Mouse (Mus musculus): Measurements from ENCODE around the gene Homer3.

Homer3 gene

DNA sequence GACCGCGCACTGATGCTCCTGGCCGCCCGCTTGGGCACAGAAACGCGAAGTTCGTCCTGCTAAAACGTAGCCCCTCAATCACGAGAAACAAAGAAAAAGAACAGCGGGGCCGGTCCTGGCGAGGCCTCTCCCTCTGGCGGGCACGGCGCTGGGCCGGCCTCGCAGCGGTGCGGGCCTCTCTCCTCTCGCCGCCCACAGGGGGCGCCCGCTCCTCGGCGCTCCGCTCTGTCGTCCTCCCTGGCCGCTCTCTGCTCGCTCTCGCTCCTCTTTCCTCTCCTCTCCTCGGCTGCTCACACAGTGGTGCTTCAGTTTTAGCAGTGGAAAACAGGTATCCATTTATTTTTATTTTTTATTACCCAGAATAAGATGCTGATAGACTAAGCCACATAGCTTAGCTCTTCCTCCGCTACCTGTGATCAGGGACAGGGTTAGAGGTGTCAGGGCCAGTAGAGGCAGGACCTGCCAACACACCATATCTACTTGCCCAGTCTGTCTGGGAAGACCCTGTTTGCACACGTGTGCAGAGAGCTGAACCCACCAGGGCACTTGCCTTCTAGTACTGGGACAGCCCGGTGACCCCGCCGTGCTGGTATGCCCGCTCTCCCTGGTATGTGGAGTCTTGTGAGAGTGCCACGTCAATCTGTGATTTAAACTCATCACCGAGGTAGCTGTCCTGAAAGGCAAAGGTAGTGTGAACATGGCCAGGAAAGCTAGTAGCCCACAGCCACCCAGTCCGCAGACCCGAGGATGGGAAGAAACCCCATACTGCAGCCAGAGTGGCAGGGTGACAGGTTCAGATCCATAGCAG, 49.6 kb downstream of the Homer3 start:
- DNase-seq (ENCODE audit: low read depth, low spot score): no peak

DNA sequence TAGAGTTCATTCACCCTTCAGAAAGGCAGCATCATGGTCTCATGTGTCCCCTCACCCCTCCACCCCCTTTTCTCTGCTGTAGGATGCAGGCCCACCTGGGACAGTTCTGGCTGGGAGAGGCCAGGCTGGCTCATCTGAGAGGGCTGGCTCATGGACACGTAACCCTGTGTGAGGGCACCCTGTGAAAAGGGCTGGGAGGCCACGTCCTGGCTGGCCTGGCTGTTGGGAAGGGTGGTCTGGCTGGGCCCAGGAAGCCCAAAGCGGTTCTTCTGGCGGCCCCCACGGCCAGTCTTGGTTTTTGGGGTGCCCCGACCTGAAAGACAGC, 50.2 kb downstream of the Homer3 start:
- DNase-seq (ENCODE audit: low read depth, low spot score): no peak

DNA sequence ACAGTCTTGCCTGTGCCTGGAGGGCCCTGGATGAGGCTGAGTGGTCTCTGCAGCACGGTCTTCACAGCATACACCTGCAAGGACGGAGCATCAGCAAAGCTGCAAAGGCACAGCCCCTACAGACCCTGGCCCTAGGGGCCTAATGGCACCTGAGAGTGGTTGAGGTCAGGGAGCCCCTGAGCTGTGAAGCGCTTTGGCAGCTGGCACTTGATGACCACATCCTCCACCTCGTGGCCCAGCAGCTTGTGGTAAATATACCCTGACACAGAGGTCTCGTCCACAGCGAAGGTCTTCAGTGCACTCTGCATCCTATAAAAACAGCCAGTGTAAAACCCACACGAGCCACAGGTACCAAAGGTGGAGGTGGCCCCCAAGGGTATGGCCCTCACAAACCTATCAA, 56.3 kb downstream of the Homer3 start:
- DNase-seq (ENCODE audit: low read depth, low spot score): no peak

DNA sequence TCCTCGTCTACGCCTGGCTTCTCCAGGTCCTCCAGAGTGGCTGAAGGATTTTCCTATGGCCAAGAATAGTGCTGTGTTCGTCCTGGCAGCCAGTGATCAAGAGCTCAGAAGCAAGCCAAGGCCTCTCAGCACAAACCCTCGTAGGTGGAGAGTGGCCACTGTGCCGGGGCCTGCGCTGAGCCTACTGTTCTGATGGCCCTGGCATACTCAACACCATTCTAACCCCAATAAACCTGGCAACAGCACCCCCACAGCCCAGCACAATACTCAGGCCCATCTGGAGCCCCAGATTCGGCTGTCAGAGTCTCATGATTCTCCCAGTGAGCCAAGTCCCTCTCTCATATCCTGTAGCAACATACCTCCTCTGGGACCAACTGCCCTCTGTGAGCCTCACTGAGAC, 58.0 kb downstream of the Homer3 start:
- no peak for DNase-seq (ENCODE audit: low read depth, low spot score)

DNA sequence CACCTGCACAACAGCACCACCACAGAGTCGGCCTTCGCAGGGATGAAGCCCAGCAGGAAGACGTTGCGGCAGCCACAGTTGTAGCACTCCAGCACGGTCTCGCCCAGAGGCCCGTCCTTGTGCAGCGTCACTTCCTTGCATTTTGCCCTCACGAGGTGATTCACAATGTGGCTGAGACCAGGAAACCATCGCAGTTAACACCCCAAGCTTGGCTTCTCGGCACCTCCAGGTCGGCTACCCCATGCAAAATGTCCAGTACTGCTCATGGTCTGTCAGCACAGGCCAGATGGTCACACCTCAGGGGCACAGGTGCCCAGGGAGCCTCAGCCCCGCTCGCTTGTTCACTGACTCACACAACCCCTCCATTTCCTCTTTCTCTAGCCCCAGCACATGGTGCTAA, 59.4 kb downstream of the Homer3 start:
- DNase-seq (ENCODE audit: low read depth, low spot score): no peak

DNA sequence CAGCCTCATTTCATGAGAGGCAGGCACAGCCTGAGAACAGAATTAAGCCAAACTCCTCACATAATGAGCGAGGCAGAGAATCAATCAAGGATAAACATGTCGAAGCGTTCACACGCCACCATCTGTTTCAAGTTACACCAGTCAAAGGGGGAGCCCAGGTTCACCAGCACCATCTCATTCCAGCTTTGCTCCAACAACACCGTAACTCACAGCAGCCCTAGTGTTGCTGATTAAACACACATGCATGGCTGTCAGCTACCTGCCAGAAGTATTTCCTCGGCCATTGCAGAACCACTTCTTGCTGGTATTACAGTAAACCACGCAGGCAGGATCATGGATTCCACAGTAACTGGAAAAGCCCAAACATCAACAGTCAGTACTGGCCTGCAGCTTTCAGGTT, 60.4 kb downstream of the Homer3 start:
- no peak for DNase-seq (ENCODE audit: low read depth, low spot score)

DNA sequence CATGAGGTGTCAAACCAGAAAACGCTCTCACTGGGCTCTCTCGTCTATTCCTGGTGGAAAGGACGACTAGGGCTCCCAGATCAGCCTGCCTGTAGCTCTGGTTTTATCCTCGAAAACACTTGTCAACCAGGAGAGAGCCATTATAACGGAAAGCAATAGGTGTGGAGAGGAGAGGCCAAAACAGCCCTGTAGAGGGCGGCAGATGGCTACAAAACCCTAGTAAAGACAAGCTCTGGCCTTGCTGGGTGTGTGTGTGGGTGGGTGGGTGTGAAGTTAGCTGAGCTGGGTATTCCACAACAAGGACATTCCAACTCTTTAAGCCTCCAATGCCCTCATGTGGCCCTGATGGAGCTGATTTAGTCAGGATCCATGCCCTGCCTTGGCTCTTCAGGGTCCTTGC, 61.1 kb downstream of the Homer3 start:
- peak; percentile 40 for DNase-seq (ENCODE audit: low read depth, low spot score)

Data from A20 (cell line).